Mouse (Mus musculus) testis, adult 2 months (tissue): Measurements from ENCODE around the gene Chpt1.

Experiments
- CTCF ChIP-seq: fragments of 200-500 bp; IDR thresholded peaks from 2 replicates; pipeline ENCODE4 v1.5.1; 2012; ENCODE audit warnings: low read depth, mild to moderate bottlenecking, inconsistent platforms, low read length, moderate library complexity; ENCODE audit not compliant: control insufficient read depth, insufficient read depth, insufficient replicate concordance
- POLR2A ChIP-seq: fragments of 200-500 bp; IDR thresholded peaks from 2 replicates; pipeline ENCODE4 v1.6.1; 2012; ENCODE audit warnings: low read depth, mild to moderate bottlenecking, inconsistent platforms, low read length, moderate library complexity; ENCODE audit not compliant: control insufficient read depth

DNA sequence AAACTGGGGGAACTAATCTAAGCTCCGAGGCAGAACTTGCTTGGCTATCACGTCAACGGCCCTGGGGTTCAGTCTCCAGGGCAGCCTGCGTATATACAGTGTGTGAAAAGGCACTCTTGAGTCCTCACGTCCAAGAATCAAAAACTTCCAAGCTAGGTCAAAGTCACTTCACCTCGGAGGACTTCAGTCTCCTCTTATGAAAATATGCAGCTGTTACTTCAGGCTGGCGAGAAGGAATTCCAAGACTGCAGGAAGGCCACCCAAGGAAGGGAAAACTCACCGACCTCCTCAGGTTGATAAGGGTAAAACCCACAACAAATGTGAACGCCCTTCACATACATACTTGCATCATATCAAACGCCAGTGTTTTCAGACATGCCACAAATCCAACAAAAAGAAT is 2.5 kb downstream of the Chpt1 start:
- TF ChIP-seq CTCF (no peak), POLR2A (no peak)
